Mouse (Mus musculus): Measurements from ENCODE around the gene Dnajc22.

- no peak for TF ChIP-seq MYOD1 (IDR thresholded peaks at IDR 0.05; ENCODE audit: control insufficient read depth in 1 of 3, insufficient read length in 2 of 3, low read depth in 2 of 3)
- no peak for TF ChIP-seq MAX (IDR thresholded peaks at IDR 0.05; ENCODE audit: low read depth)
- no peak for TF ChIP-seq POLR2A (IDR thresholded peaks at IDR 0.05; ENCODE audit: insufficient read length, low read depth)
- no peak for TF ChIP-seq POLR2AphosphoS2 (IDR thresholded peaks at IDR 0.05; ENCODE audit: insufficient read length, low read depth)
Observed at GRCm38 (mm10) chr15:99055040-99055439, 37.9 kb upstream of the Dnajc22 start, which contains the start of gene Prph.
